Mouse (Mus musculus) neural tube, embryonic 11.5 days (tissue): Measurements from ENCODE around the gene Alg1. TPM values are rescaled to one million over a fixed set of nuclear protein-coding genes. Genes with fewer than 3 reads are reported as not detected.

Experiments
- ATAC-seq: fragments of 200-750 bp; cut with Nextera tagmentation; 2 replicates; pipeline ENCODE4 v1.8.0; 2017; ENCODE audit warnings: moderate number of reproducible peaks, mild to moderate bottlenecking, moderate TSS enrichment, moderate library complexity; ENCODE audit not compliant: insufficient read depth, low FRiP score, low TSS enrichment
- DNase-seq: peaks from one replicate; pipeline ENCODE4 v3.0.0-alpha.2; 2015; ENCODE audit warnings: low spot score
- H3K27ac ChIP-seq: fragments of 300-500 bp; sonication (generic); 2 replicates; pipeline ENCODE4 v1.5.1; 2014; ENCODE audit warnings: low read depth, mild to moderate bottlenecking, low read length
- H3K27me3 ChIP-seq: fragments of 300-500 bp; sonication (generic); 2 replicates; pipeline ENCODE4 v1.6.1; 2014; ENCODE audit warnings: mild to moderate bottlenecking, low read length, mixed read lengths; ENCODE audit not compliant: control insufficient read depth, insufficient read depth
- H3K36me3 ChIP-seq: fragments of 300-500 bp; sonication (generic); 2 replicates; pipeline ENCODE4 v1.6.1; 2014; ENCODE audit warnings: mild to moderate bottlenecking, low read length, moderate library complexity, mixed read lengths; ENCODE audit not compliant: control insufficient read depth, insufficient read depth
- H3K4me1 ChIP-seq: fragments of 300-500 bp; sonication (generic); 2 replicates; pipeline ENCODE4 v1.6.1; 2014; ENCODE audit warnings: low read length, mixed read lengths; ENCODE audit not compliant: control insufficient read depth, insufficient read depth
- H3K4me2 ChIP-seq: fragments of 300-500 bp; sonication (generic); 2 replicates; pipeline ENCODE4 v1.6.1; 2014; ENCODE audit warnings: low read depth, mild to moderate bottlenecking, moderate library complexity
- H3K4me3 ChIP-seq: fragments of 300-500 bp; sonication (generic); 2 replicates; pipeline ENCODE4 v1.5.1; 2014; ENCODE audit warnings: low read depth, low read length
- H3K9ac ChIP-seq: fragments of 300-500 bp; sonication (generic); 2 replicates; pipeline ENCODE4 v1.6.1; 2014; ENCODE audit warnings: mild to moderate bottlenecking, low read length
- H3K9me3 ChIP-seq: fragments of 300-500 bp; sonication (generic); 2 replicates; pipeline ENCODE4 v1.6.1; 2016; ENCODE audit warnings: low read length; ENCODE audit not compliant: control insufficient read depth
- WGBS: fragments of 180-500 bp; shearing (Covaris S2); extraction: QIAGEN DNeasy Blood & Tissue Kit; methylation state at CpG from one replicate; pipeline ENCODE4 v1.1.7; 2014; 5-methylcytosine and 5-hydroxymethylcytosine counted together
- polyA plus RNA-seq: library from polyadenylated mRNA; unstranded; fragments of >200 nt; fragmentation: Nextera tagmentation; extraction: Ambion mirVana; gene quantifications from 2 replicates; pipeline ENCODE4 v1.2.1, GENCODE M21; 2014

The Alg1 gene
- 26.1 and 26.9 TPM in 2 replicates for polyA plus RNA-seq

- Histone ChIP-seq H3K36me3 (no peaks in the 10 kb centered on the region), H3K4me2 (peak within 1 kb of the TSS; percentile 82), H3K27me3 (no peaks in the 10 kb centered on the region), H3K4me1 (peaks cover 4% of the 10 kb centered on the region; the same call in 1 of the 2 replicates), H3K4me3 (peak within 1 kb of the TSS; percentile 74), H3K9ac (peak within 1 kb of the TSS; percentile 75), H3K27ac (no peak within 1 kb of the TSS), H3K9me3 (no peaks in the 10 kb centered on the region)
- DNase-seq (peak; percentile 93), ATAC-seq (peak; percentile 93)
- 2% methylated on average over 47 of the region's 47 CpGs for WGBS
These were observed at the start of gene Alg1 for GRCm38 (mm10) chr16:5233418-5234313. Gene Alg1 (plus strand): TSS chr16:5233621.

GRCm38 (mm10) chr16:5184101-5184500 is 49.3 kb upstream of the Alg1 start:
- no peaks in the 10 kb centered on the region for H3K4me1 ChIP-seq
- H3K4me2 ChIP-seq: no peak overlapping the region
- H3K36me3 ChIP-seq: no peaks in the 10 kb centered on the region
- no peaks in the 10 kb centered on the region for H3K9me3 ChIP-seq
- H3K9ac ChIP-seq: no peak overlapping the region
- DNase-seq (no peak), ATAC-seq (no peak)
- 77% methylated on average over 8 of the region's 8 CpGs for WGBS
- no peaks in the 10 kb centered on the region for H3K27me3 ChIP-seq
- H3K27ac ChIP-seq: no peak overlapping the region
- no peak overlapping the region for H3K4me3 ChIP-seq

GRCm38 (mm10) chr16:5184956-5185355 is 48.5 kb upstream of the Alg1 start:
- DNase-seq: no peak
- no peaks in the 10 kb centered on the region for H3K9me3 ChIP-seq
- H3K27me3 ChIP-seq: no peaks in the 10 kb centered on the region
- H3K4me1 ChIP-seq: no peaks in the 10 kb centered on the region
- no peak overlapping the region for H3K4me2 ChIP-seq
- no peak overlapping the region for H3K4me3 ChIP-seq
- H3K9ac ChIP-seq: no peak overlapping the region
- WGBS: 81% methylated on average over 5 of the region's 5 CpGs
- no peak for ATAC-seq
- no peaks in the 10 kb centered on the region for H3K36me3 ChIP-seq
- no peak overlapping the region for H3K27ac ChIP-seq

GRCm38 (mm10) chr16:5185691-5186090 is 47.7 kb upstream of the Alg1 start:
- Histone ChIP-seq H3K9me3 (no peaks in the 10 kb centered on the region), H3K36me3 (no peaks in the 10 kb centered on the region), H3K27ac (no peak overlapping the region), H3K27me3 (no peaks in the 10 kb centered on the region), H3K9ac (no peak overlapping the region), H3K4me3 (no peak overlapping the region), H3K4me2 (no peak overlapping the region), H3K4me1 (no peaks in the 10 kb centered on the region)
- WGBS: 73% methylated on average over 7 of the region's 7 CpGs
- ATAC-seq (no peak), DNase-seq (no peak)

- Histone ChIP-seq H3K4me1 (no peaks in the 10 kb centered on the region), H3K4me2 (no peak overlapping the region), H3K9me3 (no peaks in the 10 kb centered on the region), H3K4me3 (no peak overlapping the region), H3K9ac (no peak overlapping the region), H3K27ac (no peak overlapping the region), H3K27me3 (no peaks in the 10 kb centered on the region), H3K36me3 (no peaks in the 10 kb centered on the region)
- no peak for DNase-seq
- 82% methylated on average over 7 of the region's 7 CpGs for WGBS
- no peak for ATAC-seq
These were observed 47.2 kb upstream of the Alg1 start for GRCm38 (mm10) chr16:5186234-5186633.

- Histone ChIP-seq H3K36me3 (0 out of 2 replicates have a peak, but pooled peaks cover 3% of the 10 kb centered on the region), H3K9ac (no peak overlapping the region), H3K27me3 (no peaks in the 10 kb centered on the region), H3K9me3 (no peaks in the 10 kb centered on the region), H3K4me3 (no peak overlapping the region), H3K4me2 (no peak overlapping the region), H3K4me1 (no peaks in the 10 kb centered on the region), H3K27ac (no peak overlapping the region)
- WGBS: 35% methylated on average over 6 of the region's 6 CpGs
- DNase-seq (peak; percentile 64), ATAC-seq (no peak)
These were observed 38.3 kb upstream of the Alg1 start for GRCm38 (mm10) chr16:5195080-5195479.

GRCm38 (mm10) chr16:5202681-5203080 is 30.7 kb upstream of the Alg1 start:
- ATAC-seq: no peak
- Histone ChIP-seq H3K27me3 (no peaks in the 10 kb centered on the region), H3K36me3 (0 out of 2 replicates have a peak, but pooled peaks cover 3% of the 10 kb centered on the region), H3K4me3 (peak overlapping the region; percentile 86), H3K4me2 (peak overlapping the region; percentile 96), H3K9ac (no peak overlapping the region), H3K4me1 (no peaks in the 10 kb centered on the region), H3K27ac (no peak overlapping the region), H3K9me3 (no peaks in the 10 kb centered on the region)
- peak; percentile 50 for DNase-seq
- WGBS: 14% methylated on average over 4 of the region's 4 CpGs

- 2% methylated on average over 36 of the region's 36 CpGs for WGBS
- no peak overlapping the region for H3K27ac ChIP-seq
These were observed 30.2 kb upstream of the Alg1 start for GRCm38 (mm10) chr16:5203200-5203599.

More at GRCm38 (mm10) chr16:5203200-5203599, 30.2 kb upstream of the Alg1 start:
- no peaks in the 10 kb centered on the region for H3K9me3 ChIP-seq
- ATAC-seq (peak; percentile 20; the same call in 1 of the 2 replicates), DNase-seq (no peak)
- H3K9ac ChIP-seq: peak overlapping the region; percentile 71
- H3K36me3 ChIP-seq: 0 out of 2 replicates have a peak, but pooled peaks cover 3% of the 10 kb centered on the region
- H3K4me1 ChIP-seq: no peaks in the 10 kb centered on the region
- H3K4me2 ChIP-seq: peak overlapping the region; percentile 96
- no peaks in the 10 kb centered on the region for H3K27me3 ChIP-seq
- H3K4me3 ChIP-seq: peak overlapping the region; percentile 86
